Mouse (Mus musculus): ENCODE results near the gene Trappc2l. TPM values are rescaled to one million over a fixed set of nuclear protein-coding genes. Genes with fewer than 3 reads are reported as not detected.

Gene Trappc2l
- polyA plus RNA-seq, 1 experiment from 2014 or later = 59.8 TPM

DNA sequence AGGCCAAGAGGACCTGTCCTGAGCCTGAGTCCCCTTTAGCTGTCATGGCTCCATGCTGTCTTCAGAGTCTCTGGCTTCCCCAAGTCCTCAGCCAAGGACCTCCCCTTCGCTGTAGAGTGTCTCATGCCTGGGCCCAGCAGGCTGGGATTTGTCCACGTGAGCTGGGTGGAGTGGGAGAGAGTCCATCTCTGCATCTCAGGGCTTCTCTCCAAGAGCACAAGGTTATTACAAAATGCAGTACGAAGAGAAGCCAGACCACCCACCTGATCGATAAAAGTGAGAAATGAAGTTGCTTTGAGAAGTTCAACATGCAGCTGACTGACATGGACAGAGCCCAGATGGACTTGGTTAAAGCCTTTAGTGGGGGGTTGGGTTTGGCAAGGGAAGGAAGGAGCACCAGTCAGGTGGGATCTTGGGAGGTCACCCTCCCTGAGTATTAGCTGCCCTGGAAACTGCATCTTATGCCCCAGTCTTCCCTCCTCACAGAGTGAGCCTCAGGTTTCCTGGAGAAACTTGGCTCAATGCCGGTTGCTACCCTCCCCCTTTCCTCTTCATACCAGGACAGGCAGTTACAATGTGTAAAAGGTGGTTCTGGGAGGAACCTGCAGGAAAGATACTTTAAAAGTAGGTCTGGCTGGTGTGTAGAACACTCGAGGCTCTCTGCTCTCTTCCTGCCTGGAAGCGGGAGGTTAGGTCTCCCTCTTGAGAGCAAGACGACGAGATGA, 4.9 kb downstream of the Trappc2l start:
- H3K4me1 ChIP-seq (ENCODE audit: control insufficient read depth, insufficient read depth, low read length) = peaks cover 21% of the 10 kb centered on the region
- 67% methylated on average over 9 of the region's 9 CpGs for WGBS
- no peak overlapping the region for H3K27ac ChIP-seq (ENCODE audit: low read depth, low read length)
- no peak overlapping the region for H3K9ac ChIP-seq (ENCODE audit: low read depth, low read length)
- H3K4me3 ChIP-seq (ENCODE audit: low read length) = no peak overlapping the region
- H3K27me3 ChIP-seq (ENCODE audit: control insufficient read depth, insufficient read depth, low read length) = no peaks in the 10 kb centered on the region
- no peak for ATAC-seq (ENCODE audit: low FRiP score, low TSS enrichment)
- H3K9me3 ChIP-seq (ENCODE audit: control insufficient read depth, low read length) = no peaks in the 10 kb centered on the region
- no peaks in the 10 kb centered on the region for H3K36me3 ChIP-seq (ENCODE audit: control insufficient read depth, insufficient read depth, low read length)
- H3K4me2 ChIP-seq (replicated peaks; ENCODE audit: low read depth, low read length) = no peak overlapping the region

DNA sequence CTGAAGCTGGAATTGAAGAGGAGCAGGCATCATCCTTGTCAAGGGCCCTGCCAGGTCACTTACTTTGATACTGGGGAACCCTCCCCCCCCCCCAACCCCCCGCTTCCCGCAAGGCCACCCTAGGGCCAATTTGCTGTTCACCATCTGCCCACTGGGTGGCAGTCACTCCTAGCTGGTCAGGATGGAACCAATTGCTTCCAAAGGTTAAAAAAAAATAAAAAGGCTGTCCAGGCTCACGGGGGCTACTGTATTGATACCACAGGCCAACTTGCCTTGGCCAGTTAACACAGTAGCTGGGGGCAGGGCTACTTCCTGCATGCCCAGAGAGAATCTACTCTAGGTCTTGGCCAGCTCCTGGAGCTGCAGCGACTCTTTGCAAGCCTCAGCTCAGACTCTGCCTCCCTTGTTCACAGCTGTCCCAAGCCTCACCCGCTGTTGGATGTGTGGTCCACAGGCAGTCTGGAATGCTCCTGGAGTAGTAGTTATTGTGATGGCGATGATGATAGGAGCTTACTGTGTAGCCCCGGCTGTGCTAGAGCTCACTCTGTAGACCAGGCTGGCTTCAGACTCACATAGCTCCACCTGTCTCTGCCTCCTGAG, 6.6 kb downstream of the Trappc2l start:
- Histone ChIP-seq H3K9ac (ENCODE audit: low read depth, low read length) (no peak overlapping the region), H3K4me1 (ENCODE audit: control insufficient read depth, insufficient read depth, low read length) (peaks cover 17% of the 10 kb centered on the region), H3K4me2 (replicated peaks; ENCODE audit: low read depth, low read length) (no peak overlapping the region), H3K9me3 (ENCODE audit: control insufficient read depth, low read length) (no peaks in the 10 kb centered on the region), H3K36me3 (ENCODE audit: control insufficient read depth, insufficient read depth, low read length) (no peaks in the 10 kb centered on the region), H3K4me3 (ENCODE audit: low read length) (no peak overlapping the region), H3K27ac (ENCODE audit: low read depth, low read length) (no peak overlapping the region), H3K27me3 (ENCODE audit: control insufficient read depth, insufficient read depth, low read length) (no peaks in the 10 kb centered on the region)
- ATAC-seq (ENCODE audit: low FRiP score, low TSS enrichment) = no peak
- 44% methylated on average over 5 of the region's 7 CpGs for WGBS

DNA sequence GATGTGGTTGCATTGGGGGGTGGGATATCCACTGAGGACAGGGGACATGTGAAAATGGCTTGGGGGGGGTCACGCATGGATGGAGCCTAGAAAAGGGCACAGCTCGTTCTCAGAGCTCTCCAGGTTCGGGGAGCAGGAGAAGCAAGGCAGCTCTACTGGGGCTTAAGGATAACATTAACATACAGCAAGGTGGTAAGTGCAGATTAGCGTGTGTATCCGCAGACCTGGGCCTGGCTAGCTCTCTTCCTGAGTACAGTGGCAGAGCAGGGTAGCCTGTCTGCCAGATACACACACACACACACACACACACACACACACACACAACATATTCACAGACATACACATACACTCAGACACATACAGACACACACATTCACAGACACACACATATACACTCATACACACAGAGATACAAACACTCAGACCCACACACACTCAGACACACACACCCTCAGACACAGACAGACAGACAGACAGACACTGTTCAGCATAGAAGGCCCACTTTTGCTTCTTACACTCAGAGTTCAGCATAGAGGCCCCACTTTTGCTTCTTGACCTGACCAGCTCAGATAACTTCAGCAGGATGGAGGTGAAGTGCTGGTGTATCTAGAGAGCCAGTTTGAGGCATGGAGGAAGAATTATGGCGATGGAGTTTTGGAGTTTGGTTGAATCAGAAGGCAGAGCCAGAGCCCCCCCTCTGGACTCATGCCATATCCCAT, 7.4 kb downstream of the Trappc2l start:
- 80% methylated on average over 6 of the region's 6 CpGs for WGBS

DNA sequence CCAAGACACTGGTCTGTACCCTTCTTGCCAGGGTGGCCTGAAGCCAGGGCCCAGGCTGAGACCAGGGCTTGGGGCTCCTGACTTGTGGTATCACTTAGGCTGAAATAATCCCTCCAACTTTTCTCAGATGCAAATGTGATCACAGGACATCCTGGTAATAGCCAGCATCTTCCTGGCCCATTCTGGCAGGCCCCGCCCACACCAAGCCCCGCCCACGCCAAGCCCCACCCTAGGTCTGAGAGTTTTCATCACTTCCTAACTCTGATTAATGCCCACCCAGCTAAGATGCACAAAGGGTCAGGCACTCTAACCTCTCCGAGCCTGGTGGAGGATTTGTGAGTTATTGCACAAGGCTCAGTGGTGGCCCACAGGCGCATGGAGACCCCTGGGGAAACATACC, 9.0 kb downstream of the Trappc2l start:
- Histone ChIP-seq H3K9me3 (ENCODE audit: control insufficient read depth, low read length) (no peaks in the 10 kb centered on the region), H3K36me3 (ENCODE audit: control insufficient read depth, insufficient read depth, low read length) (no peaks in the 10 kb centered on the region), H3K27ac (ENCODE audit: low read depth, low read length) (no peak overlapping the region), H3K4me2 (replicated peaks; ENCODE audit: low read depth, low read length) (no peak overlapping the region), H3K4me3 (ENCODE audit: low read length) (no peak overlapping the region), H3K27me3 (ENCODE audit: control insufficient read depth, insufficient read depth, low read length) (no peaks in the 10 kb centered on the region), H3K4me1 (ENCODE audit: control insufficient read depth, insufficient read depth, low read length) (peaks cover 17% of the 10 kb centered on the region), H3K9ac (ENCODE audit: low read depth, low read length) (no peak overlapping the region)
- 20% methylated on average over 5 of the region's 5 CpGs for WGBS
- ATAC-seq (ENCODE audit: low FRiP score, low TSS enrichment) = no peak

More for the DNA sequence above, 7.4 kb downstream of the Trappc2l start:
- Histone ChIP-seq H3K9ac (ENCODE audit: low read depth, low read length) (no peak overlapping the region), H3K36me3 (ENCODE audit: control insufficient read depth, insufficient read depth, low read length) (no peaks in the 10 kb centered on the region), H3K27ac (ENCODE audit: low read depth, low read length) (no peak overlapping the region), H3K9me3 (ENCODE audit: control insufficient read depth, low read length) (no peaks in the 10 kb centered on the region), H3K4me2 (replicated peaks; ENCODE audit: low read depth, low read length) (no peak overlapping the region), H3K27me3 (ENCODE audit: control insufficient read depth, insufficient read depth, low read length) (no peaks in the 10 kb centered on the region), H3K4me1 (ENCODE audit: control insufficient read depth, insufficient read depth, low read length) (peaks cover 17% of the 10 kb centered on the region), H3K4me3 (ENCODE audit: low read length) (no peak overlapping the region)
- ATAC-seq (ENCODE audit: low FRiP score, low TSS enrichment) = no peak

DNA sequence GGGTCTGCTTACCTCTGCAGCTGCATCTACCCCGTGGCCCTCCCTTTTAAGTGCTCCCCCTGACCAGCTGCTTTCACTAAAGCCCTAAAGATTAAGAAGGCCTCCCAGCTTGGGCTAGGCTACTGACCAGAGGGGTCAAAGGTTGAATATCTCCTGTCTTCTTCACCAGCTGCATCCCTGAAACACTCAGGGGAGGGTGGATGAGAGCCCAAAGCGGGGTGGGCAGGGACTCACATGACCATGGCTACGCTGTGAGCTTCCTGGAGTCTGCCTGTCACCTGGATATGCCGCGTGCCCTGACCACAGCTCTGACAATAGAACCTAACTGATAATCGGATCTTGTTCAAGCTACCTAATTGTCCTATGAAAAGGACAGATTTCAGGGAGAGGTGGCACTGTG, 11.3 kb downstream of the Trappc2l start, which contains the start of gene Pabpn1l:
Gene Pabpn1l (minus strand): TSS at position 13 of the 400 bp plus-strand sequence.
- ATAC-seq (ENCODE audit: low FRiP score, low TSS enrichment) = no peak
- Histone ChIP-seq H3K27ac (ENCODE audit: low read depth, low read length) (no peak within 1 kb of the TSS), H3K4me1 (ENCODE audit: control insufficient read depth, insufficient read depth, low read length) (peaks cover 17% of the 10 kb centered on the region), H3K36me3 (ENCODE audit: control insufficient read depth, insufficient read depth, low read length) (no peaks in the 10 kb centered on the region), H3K9me3 (ENCODE audit: control insufficient read depth, low read length) (no peaks in the 10 kb centered on the region), H3K4me2 (replicated peaks; ENCODE audit: low read depth, low read length) (no peak within 1 kb of the TSS), H3K27me3 (ENCODE audit: control insufficient read depth, insufficient read depth, low read length) (no peaks in the 10 kb centered on the region), H3K9ac (ENCODE audit: low read depth, low read length) (no peak within 1 kb of the TSS), H3K4me3 (ENCODE audit: low read length) (no peak within 1 kb of the TSS)
- WGBS = 75% methylated on average over 6 of the region's 6 CpGs

DNA sequence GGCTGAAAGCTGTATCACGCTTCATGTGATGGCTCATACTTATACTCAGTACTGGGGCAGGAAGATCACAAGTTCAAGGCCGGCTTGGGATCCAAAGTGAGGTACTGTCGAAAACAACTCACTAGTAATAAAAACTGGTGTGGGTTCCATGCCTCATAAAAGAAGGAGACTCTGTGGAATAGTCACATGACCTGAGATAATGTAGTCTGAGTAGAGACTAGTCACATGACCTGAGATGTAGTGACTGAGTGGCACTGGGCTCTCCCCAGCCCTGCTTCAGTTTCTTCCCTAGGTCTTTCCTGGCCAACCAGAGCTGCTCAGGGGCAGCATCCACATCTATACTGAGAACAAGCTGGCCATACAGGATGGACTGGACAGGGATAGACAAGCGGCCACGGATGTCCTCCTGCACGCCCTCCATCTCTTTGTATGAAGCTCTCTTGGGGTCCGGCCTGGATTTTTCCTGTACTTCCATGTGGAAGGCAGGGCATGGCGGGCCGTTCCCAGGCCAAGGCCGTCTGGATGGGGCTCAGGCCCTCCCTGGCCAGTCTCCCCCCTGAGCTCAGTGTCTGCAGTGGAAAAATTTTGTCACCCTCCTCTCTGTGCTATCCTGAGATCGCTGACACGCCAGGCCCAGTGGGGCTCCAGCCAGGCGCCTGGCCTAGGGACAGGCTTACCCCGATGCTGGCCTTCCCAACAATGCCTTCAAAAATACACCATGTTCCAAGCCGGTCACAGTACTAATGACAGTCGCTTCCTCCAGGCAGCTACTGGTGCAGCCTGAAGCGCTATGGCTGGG, 12.6 kb downstream of the Trappc2l start:
- no peaks in the 10 kb centered on the region for H3K36me3 ChIP-seq (ENCODE audit: control insufficient read depth, insufficient read depth, low read length)
- H3K4me1 ChIP-seq (ENCODE audit: control insufficient read depth, insufficient read depth, low read length) = peaks cover 14% of the 10 kb centered on the region
- no peaks in the 10 kb centered on the region for H3K9me3 ChIP-seq (ENCODE audit: control insufficient read depth, low read length)
- no peaks in the 10 kb centered on the region for H3K27me3 ChIP-seq (ENCODE audit: control insufficient read depth, insufficient read depth, low read length)
- no peak for ATAC-seq (ENCODE audit: low FRiP score, low TSS enrichment)
- no peak overlapping the region for H3K4me2 ChIP-seq (replicated peaks; ENCODE audit: low read depth, low read length)
- 92% methylated on average over 17 of the region's 17 CpGs for WGBS
- H3K27ac ChIP-seq (ENCODE audit: low read depth, low read length) = no peak overlapping the region
- H3K4me3 ChIP-seq (ENCODE audit: low read length) = no peak overlapping the region
- no peak overlapping the region for H3K9ac ChIP-seq (ENCODE audit: low read depth, low read length)

DNA sequence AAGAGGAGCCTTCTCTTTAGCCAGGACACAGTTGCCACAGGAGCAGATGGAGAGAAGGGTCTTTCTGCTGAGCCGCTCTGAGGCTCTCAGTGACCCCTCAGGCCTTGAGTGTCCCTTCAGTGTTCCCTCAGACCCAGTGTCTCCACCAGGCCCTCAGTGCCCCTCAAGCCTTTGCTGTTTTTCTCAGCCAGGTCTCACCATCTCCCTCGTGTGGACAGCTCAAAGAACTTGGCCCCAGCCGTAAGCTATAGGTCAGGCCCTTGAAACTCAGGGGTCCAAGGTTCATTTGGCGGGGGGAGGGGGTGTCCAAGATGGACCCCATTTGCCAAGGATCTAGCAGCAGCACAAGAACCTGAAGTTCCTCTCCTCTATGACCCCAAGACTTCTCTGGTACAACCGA, 13.2 kb downstream of the Trappc2l start:
- Histone ChIP-seq H3K9ac (ENCODE audit: low read depth, low read length) (no peak overlapping the region), H3K9me3 (ENCODE audit: control insufficient read depth, low read length) (no peaks in the 10 kb centered on the region), H3K4me2 (replicated peaks; ENCODE audit: low read depth, low read length) (no peak overlapping the region), H3K4me3 (ENCODE audit: low read length) (no peak overlapping the region), H3K27ac (ENCODE audit: low read depth, low read length) (no peak overlapping the region), H3K36me3 (ENCODE audit: control insufficient read depth, insufficient read depth, low read length) (no peaks in the 10 kb centered on the region), H3K4me1 (ENCODE audit: control insufficient read depth, insufficient read depth, low read length) (peaks cover 12% of the 10 kb centered on the region), H3K27me3 (ENCODE audit: control insufficient read depth, insufficient read depth, low read length) (no peaks in the 10 kb centered on the region)
- ATAC-seq (ENCODE audit: low FRiP score, low TSS enrichment) = no peak
- WGBS = 69% methylated on average over 5 of the region's 5 CpGs

DNA sequence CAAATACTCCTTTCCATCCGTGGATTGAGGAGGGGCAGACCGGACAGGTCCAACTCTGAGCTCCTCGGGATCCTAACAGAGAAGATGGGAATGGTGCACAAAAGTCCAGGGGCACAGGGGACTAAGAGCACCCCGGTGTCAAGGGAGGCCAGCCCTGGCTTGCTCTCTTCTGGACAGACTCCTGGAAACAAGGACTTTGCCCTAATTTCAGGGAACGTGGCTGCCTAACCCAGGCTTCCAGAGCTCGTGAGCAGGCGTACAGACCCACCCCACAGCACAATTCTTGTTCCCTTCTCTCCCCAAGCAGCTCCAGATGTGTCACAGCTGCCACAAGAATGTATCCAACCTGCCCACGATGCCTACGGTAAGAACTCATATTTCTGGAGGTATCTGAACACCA, 14.4 kb downstream of the Trappc2l start:
- H3K9me3 ChIP-seq (ENCODE audit: control insufficient read depth, low read length) = no peaks in the 10 kb centered on the region
- H3K27me3 ChIP-seq (ENCODE audit: control insufficient read depth, insufficient read depth, low read length) = no peaks in the 10 kb centered on the region
- H3K4me1 ChIP-seq (ENCODE audit: control insufficient read depth, insufficient read depth, low read length) = peaks cover 11% of the 10 kb centered on the region
- no peak for ATAC-seq (ENCODE audit: low FRiP score, low TSS enrichment)
- no peak overlapping the region for H3K4me3 ChIP-seq (ENCODE audit: low read length)
- H3K4me2 ChIP-seq (replicated peaks; ENCODE audit: low read depth, low read length) = no peak overlapping the region
- no peak overlapping the region for H3K27ac ChIP-seq (ENCODE audit: low read depth, low read length)
- WGBS = 87% methylated on average over 9 of the region's 9 CpGs
- no peak overlapping the region for H3K9ac ChIP-seq (ENCODE audit: low read depth, low read length)
- H3K36me3 ChIP-seq (ENCODE audit: control insufficient read depth, insufficient read depth, low read length) = no peaks in the 10 kb centered on the region

All from kidney, embryonic 14.5 days (tissue).